Mouse (Mus musculus) right cerebral cortex, postnatal 36 days (tissue): ENCODE results near the gene Adprhl1.
A peak's percentile ranks its signal among the peaks of the same experiment; 100 is the strongest.

Experiments used
- DNase-seq, 2 experiments: peaks; one replicate each; pipeline ENCODE4 v3.0.0; 2022; ENCODE audit warnings: low spot score in 2 of 2, mixed read lengths in 1 of 2

The Adprhl1 gene

DNA sequence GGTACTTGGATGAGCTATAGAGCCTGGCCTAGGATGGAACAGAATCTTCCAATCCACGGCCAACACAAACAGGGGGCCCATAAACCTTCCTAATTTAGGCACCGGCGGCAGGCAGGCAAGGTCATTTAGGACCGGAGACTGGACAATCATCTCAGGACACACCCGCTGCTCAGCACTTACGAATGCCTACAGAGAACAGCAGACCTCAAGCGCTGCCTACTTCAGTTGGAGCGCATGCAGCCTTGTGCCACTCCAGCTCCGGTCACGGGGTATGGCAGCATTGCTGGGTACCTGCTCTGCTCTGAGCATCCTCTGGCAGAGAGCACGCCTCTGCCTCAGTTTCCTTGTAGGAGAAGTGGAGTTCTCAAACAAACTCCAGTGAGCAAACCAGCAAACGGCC, 24.2 kb downstream of the Adprhl1 start:
- no peak for DNase-seq

DNA sequence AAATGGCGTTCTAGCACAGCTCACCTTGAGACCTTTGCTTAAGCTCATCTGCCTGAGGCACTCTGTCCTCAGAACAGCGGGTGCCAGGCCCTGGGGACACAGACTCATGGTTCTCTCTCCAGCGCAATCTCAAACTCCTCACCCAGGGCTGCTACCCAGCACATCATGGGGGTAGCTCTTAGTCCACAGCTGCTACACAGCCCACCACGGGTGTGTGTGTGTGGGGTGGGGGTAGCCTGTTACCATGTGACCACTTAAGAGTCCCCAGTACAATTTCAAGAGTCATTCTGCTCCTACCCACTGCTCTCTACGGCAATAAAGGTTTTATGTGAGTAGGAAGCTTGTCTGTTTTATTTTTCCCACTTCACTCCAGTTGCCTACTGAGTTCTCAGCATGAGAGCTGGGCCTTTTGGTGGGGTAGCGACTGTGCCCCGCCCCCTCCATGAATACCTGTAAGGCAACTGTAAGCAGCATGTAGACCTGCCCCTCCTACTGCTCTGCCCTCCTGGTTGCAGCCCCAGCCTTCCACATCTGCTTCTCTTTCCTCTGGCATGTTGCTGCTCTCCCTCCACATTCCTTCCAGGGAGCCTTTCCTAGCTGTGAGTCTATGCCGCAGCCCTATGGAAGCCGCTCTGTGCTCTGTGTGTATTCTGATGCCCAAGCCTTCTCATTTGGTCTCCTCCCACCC, 24.9 kb downstream of the Adprhl1 start:
- no peak for DNase-seq

DNA sequence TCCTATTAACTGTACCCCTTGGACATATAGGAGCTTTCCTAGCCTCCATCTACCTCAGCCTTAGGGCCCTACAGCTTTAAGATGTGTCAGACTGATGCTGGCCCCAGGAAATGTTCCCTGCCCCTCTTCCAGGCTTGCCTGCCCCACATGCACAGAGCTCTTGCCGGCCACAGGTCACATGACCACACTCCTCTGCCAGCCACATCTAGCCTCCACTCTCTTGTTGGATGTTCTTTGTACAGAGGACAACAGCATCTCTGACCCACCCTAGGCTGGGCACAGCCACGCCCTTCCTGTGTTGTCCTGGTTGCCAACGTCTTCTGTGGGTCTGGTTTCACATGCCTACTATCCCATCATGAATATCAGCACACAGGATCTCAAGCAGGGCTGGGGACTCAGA, 26.8 kb downstream of the Adprhl1 start:
- no peak for DNase-seq

DNA sequence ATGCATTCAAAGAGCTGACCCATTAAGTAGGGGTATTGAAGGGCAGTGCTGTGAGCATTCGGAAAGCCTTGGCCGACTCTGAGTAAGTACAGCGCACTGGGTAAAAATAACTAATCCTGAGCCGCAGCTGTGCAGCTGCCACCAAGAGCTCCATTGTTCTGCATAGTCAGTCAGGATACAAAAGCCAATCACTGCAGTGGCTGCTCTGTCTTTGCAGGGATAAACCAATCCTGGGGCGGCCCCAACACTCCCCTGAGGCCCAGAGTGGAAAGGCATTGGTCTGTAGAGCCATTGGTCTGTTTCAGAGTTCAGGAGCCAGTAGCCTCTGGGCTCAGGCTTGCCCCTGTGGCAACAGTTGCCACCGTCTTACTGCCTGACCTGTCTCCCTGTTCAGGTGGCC, 27.7 kb downstream of the Adprhl1 start:
- DNase-seq, result peak in 1 of 2 experiments; percentile 28

DNA sequence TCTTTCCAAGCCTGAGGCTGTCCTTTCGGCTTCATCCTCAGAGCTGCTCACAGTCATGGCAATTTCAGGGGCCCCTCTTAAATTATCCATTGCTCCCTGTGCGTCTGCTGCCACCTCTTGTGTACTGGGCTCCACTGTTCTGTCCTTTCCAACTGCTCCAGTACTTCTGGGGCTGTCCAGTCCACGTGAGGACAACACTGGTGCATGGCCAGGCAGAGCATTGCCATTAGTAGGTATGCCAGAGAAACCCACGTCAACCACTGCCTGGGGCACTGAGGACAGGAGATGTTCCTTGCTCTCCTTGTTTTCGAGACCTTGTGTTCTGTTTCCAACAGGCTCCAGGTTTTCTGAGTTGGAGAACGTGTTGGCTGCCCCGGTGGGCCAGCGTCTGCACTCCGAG, 29.5 kb downstream of the Adprhl1 start:
- DNase-seq, result no peak

DNA sequence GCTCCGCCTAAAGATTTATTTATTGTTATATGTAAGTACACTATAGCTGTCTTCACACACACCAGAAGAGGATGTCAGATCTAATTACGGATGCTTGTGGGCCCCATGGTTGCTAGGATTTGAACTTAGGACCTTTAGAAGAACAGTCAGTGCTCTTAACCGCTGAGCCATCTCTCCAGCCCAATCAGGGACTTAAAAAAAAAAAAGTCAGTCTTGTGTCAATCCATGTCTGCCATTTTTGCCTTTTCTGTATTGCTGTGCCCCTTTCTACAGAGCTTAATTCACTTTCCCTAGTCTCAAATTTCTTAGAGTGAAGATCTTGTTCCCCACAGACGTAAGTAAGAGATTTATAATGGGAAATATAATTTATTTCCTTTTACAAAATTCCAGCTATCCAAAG, 35.5 kb downstream of the Adprhl1 start:
- DNase-seq, result no peak

DNA sequence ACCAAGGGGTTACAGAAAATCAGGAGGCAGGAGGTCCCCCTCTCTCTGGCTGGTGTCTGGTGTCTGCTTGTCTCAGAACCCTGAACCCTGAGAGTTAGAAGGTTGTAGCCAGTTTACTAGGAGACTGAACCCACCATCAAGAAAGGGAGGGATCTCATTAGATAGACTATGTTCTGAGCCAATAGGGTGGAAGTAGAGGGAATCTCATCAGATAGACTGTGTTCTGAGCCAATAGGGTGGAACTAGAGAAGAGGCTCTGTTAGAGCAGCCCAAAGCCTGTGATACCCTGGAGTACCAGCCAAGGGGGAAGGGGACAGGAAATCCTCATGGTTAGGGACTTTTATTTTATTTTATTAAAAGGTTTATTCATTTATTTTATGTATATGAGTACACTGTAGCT, 36.0 kb downstream of the Adprhl1 start:
- DNase-seq, result no peak

DNA sequence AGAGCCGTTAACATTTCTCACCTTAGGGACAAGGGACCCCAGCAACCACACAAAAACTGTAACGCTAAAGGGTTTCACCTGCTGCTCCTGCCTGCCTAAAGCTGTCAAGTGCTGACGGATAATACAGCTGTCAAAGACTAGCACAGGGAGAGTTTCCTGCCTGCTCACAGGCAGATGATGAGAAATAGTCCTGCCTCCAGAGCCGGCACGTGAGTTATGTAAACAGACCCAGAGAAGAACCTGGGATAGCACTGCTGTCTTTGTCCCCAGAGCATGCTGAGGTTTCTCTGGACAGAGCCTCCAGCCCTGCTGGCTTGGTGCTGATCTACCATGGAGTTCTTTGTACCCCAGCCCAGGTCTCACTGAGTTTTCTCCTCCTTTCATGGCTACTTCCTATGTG, 36.9 kb downstream of the Adprhl1 start:
- DNase-seq, result no peak

DNA sequence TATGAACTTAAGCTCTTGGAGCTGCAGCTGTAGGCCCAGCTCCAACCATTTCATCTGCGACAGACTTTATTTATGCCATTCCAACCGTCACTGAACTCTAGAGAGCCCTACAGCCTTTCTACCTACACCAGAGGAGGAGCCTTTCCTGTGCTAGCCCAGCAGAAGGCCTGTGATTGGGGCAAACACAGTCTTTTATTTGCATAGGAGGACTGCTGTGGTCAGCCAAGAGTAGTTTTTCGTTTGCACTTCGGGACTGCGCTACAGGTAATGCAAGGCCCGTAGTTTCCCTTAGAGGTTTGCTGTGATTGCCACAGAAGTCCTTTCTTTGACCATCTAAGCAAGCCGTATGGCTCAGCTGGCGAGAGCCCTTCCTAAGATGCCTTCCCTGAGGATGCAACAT, 37.6 kb downstream of the Adprhl1 start:
- DNase-seq, result no peak

DNA sequence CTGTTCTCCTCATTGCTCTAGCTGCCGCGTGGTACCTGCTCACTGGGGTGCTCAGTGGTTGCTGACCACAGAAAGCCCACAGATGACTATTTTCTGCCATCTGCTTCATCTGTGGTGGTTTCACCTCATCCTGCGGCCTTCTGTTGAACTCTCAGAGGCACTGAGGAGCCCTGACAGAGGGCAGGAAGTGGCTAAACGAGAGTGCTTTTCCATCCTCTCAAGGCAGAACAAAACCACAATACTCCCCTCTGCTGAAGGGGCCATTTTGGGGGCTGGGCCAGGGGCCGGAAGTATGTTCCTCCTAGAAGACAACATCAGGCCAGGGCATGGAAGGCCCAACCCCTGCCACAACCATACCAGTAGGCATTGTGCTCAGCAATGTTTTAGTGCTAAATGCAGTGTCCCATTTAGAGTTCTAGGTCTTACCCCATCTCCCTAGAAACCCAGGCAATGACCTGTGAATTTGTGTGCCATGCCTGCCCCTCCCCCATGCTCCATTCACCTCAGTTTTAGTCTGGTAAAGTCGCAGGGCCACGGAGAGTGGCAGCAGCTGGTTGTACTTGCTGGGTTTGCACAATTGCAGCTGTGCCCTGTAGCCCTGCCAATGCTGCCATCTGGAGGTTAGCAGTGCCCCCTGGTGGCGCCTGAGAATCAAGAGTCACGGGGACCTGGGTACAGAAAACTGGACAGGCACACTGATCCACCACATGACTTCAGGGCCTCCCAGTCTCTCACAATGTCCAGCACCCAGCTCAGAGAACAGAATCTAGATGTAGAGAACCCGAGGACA, 40.3 kb downstream of the Adprhl1 start:
- DNase-seq, result peak; percentile 77 to 78

DNA sequence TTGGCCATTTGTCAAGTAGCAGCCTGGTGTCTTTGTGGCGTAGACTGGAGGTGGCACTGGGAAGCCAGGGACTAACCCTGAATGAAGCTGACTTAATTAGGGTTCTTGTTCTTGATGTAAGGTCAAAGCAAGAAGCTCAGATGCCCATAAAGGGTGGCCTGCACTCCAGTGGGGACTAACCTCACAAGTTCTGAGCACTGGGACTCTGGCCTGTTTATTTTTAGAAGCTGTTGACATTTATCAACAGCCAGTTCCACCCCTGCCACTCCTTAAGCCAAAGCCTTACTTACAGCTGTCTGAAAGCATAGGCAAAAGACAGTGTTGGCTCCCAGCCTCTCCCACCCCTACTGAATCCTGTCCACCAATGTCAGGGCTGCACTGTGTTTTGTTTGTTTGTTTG, 44.2 kb downstream of the Adprhl1 start:
- DNase-seq, result no peak

DNA sequence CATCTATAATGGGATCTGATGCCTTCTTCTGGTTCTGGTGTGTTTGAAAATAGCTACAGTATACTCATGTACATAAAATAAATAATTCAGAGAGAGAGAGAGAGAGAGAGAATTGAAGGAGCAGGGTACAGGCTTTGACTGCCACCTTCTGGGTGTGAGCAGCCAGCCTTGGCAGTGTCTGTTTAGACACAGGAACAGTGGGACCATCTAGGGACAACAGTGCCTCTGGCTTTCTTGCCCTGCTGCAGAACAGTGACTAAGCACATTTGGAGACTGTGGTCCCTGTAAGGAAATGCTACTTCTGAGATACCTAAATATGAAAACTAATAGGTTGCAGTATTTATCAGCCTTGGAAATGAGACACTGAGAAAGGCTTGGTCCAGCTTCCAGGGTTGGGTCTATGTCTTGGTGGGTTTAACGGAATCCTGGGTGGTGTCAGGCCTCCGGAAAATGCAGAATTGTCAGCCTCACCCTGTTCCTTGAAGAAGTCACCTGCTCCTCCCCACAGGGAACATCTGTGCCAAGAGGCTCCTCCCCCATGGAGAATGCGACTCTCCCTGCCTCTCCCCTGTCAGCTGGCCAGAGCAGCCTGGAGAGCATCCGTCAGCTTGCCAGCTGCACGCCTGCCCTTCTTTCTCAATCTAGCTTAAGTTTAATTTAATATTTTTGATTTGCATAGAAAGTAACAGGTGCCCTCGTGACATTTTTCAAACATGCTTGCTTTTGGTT, 45.2 kb downstream of the Adprhl1 start:
- no peak for DNase-seq

DNA sequence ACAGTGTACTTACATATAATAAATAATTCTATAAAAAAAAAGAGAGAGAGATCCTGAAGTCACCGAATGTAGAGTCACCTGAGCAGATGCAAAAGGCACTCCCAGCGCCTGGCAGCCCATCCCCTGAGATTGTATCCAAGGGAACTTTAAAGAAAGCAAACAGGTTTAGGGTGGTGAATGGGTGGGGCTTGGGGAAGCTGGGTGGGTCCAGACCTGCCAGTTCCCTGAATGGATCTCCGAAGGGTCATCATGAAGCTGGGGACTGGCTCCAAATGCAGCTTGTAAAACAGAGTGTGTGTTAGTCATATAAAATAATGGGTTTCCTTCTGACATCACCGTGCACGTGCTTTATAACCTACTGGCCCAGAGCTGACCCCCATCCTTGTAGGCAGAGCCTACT, 47.7 kb downstream of the Adprhl1 start:
- DNase-seq, result no peak

DNA sequence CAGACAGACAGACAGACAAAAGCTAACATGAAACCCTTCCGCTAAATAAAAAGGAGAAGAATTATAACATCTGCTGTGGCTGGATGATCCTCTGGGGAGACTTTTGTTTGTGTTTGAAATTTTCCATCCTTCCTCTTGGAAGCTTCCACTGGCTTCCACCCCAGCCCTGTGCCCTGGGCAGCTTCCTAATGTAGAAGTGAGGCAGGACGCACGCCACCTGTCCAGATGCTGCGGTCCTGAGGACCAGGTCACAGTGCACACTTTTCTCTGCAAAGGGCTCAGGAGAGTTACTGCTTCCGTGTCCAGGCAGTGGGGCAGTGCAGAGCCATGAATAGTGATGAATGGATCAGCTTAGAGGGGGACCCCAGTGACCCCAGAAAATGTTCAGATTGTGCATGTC, 48.7 kb downstream of the Adprhl1 start:
- DNase-seq, result no peak

DNA sequence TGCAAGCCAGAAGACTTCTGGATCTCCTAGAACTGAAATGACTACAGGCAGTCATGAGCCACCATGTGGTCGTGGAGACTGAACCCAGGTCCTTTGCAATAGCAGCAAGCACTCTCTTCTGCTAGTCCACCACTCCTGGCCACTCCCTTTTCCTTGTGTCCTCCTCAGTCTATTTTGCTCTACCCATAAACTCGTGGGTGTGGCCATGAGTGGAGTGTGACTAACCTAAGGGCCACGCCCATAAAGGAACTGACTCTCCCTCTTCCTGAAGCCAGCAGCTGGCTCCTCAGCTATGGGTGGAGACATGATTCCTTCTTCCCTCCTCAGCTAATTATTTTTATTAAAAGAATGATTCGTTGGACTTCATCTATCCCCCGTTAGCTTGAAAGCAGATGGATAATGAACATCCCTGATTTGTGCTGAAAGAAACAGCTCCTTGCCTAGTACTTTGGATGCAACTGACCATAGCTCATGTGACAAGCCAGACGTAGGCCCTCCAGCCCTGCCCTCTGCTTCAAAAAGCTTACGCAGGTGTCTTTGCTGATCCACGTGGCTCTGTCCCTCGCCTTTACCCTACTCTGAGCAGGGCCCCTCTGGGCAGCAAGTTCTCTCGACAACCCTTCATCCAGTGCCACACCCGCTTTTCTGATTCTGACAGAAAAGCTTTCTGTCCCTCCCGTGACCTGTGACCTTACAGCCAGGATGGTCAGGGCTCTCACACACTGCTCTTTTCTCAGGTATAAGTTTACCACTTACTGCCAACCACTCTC, 49.4 kb downstream of the Adprhl1 start:
- DNase-seq, result no peak

DNA sequence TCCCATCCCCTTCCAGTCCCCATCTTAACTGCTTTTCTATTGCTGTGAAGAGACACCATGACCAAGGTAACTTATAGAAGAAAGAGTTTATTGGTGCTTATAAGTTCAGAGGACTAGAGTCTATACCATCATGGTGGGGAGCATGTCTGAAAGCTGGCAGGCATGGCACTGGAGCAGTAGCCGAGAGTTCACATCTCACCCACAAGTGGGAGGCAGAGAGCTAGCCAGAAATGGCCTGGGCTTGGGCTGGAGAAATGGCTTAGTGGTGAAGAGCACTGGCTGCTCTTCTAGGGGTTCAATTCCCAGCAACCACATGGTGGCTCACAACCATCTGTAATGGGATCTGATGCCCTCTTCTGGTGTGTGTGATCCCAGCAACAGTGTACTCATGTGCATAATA, 50.5 kb downstream of the Adprhl1 start:
- no peak for DNase-seq

DNA sequence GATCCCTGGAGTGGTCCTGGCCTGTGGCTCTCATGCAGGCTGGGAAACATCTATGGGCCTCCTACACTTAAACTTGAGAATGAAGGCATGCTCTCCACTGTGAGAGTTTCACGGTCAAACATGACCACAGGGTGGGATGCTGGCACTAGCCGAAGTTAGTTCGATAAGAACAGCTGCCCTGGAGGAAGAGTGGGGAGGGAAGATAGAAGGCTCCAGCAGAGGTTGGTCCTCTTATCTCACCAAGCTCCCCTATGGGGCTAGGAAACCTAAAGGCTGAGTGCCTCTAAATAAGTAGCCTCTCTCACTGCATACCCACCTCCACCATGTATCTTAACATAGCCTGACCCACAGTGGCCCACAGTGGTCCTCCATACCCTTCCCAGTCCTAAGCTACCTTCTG, 51.2 kb downstream of the Adprhl1 start:
- DNase-seq, result no peak

DNA sequence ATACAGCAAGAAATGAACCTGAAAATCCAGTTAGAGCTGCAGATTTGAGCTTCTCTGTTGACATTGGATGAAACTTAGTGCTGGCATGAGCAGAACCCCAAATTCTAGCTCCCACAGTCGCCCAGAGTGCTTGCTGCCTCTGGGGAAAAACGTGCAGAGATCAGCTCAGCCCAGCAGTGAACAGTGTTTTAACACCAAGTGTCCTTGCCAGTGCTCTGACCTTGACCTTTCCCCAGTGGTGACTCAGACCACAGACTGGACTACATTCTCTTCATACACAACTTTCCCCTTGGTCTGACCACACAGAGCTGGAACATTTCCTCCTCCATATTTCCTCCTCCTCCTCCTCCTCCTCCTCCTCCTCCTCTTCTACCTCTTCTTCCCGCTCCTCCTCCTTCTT, 51.9 kb downstream of the Adprhl1 start:
- no peak for DNase-seq

DNA sequence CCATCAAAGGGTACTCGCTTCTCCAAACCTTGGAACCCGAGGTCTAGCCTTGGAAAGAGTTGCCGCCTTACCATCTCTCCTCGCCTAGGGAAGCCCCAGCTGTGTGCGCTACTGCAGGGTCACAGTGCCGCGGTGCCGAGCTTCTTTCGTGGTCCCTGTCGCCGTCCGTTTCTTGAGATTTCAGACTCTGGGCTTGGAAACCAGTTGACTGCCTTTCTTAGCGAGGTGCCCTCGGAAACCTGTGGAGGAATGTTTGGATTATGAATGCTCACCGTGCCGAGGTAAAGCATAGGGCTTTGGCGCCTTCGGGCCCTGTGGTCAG, 53.0 kb downstream of the Adprhl1 start:
- no peak for DNase-seq

DNA sequence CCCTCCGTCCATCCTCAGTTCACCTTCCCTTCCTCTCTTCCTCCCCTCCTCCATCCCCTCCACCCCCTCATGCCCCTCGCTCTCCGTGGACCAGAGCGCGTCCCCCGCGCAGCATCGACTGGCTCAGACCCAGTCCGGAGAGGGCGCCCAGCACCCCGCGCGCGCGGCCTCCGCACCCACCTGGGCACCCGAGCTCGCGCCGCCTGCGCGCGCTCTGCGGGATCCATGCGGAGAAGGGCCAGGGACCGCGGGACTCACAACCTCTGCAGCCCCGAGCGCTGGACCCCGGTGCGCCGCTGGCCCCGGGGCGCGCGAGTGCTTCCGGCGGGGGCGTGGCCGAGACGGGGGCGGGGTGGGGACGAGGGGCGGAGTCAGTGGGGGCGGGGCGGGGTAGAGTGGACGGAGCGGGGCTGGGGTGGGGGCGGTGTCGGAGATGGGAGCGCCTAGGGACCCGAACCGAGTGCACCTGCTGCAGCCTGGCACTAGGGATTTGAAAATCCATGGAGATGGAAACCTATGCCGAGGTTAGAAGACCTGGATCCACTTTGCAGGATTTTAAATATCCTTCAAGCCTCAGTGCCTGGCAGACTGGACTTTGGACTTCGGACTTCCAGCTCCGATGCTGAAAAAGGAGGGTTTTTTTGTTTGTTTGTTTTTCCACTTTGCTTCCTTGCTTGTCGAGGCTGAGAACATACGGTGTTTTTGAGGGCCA, 53.5 kb downstream of the Adprhl1 start, which contains the start of gene Grtp1:
Grtp1 (minus strand) TSS at position 320 of the 712 bp plus-strand sequence.
- DNase-seq, result no peak

DNA sequence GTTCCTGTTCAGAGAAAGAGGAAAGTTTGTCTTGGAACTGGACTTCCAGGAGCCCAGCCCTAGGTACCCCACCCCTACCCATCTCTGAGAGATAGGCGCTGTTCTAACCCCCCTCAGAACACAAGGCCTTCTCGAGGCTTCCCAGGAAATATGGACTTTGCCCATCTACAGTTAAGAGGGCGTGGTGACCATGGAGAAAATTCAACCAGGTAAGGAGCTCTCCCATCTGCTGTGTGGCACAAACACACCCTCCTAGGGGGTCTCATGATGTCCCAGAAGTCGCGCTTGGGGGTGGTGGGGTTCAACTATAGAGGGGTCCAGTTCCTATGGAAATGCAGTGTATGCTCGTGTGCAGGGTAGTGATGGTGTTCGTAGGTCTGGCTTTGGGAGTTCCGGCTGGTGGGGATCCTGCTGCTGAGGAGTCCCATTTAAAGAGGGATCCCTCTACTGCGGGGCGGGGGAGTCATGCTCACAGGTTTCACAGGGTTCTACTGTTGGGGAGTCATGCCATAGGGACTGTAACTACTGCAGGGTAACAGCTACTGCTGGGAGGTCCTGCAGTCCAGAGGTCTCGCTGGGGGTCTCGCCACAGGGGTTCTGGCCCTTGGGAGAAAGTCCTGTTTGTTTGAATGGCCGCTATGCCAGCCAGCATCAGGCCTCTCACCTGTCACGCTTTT, 54.4 kb downstream of the Adprhl1 start:
- DNase-seq, result no peak
